In the genomic region with DNA sequence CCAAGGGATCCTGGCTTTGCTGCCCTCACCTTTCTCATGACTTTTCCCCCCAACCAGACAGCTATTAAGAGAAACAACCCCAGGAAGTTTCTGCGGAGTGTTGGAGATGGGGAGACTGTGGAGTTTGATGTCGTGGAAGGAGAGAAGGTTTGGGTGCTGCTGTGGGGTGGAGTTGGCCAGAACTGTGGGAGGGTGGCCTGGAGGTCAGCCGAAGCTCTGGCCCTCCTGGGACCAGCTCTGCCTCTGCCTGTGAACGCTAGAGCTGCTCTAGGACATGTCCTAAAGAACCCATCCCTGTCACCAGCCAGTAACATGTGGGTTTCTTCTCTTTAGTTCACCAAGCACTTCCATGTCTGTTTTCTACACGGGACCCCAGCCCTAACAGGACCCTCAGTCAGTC, we compare ENCODE assay signal across 18 mouse cellular contexts. TPM values are rescaled to one million over a fixed set of nuclear protein-coding genes. Genes with fewer than 3 reads are reported as not detected.
DNase-seq lines count a peak whose midpoint lies in the region; TF ChIP-seq lines count a peak whose summit lies in the region.
"Had no signal": no experiment of that assay in that cellular context is flagged by ENCODE, and none has a peak within 500 bp of the region (broad histone marks: within the 10 kb centered on the region; RNA-seq: fewer than 3 reads in every experiment).

No protein-coding gene starts in this region.

- H3K27me3 ChIP-seq in kidney, adult 2 months (replicated peaks; ENCODE audit: control insufficient read depth, insufficient read depth, low read length): 0 out of 2 replicates have a peak, but pooled peaks cover 1% of the 10 kb centered on the region

- H3K27ac ChIP-seq in kidney, adult 2 months (ENCODE audit: insufficient read depth, low read depth, low read length): 0 out of 2 replicates have a peak overlapping the region, but pooled peaks have one; percentile 73
- H3K27ac ChIP-seq: embryonic facial prominence, embryonic 12.5 days; forebrain, embryonic 15.5 days; hindbrain, embryonic 15.5 days had no signal

- TF ChIP-seq CTCF in kidney, adult 2 months (conservative IDR thresholded peaks at IDR 0.05; ENCODE audit: insufficient read depth, insufficient read length, low read depth, low read length): no peak

- peak; percentile 51 for DNase-seq in adrenal gland, postnatal 10 days
- no peak for DNase-seq in adrenal gland, postnatal 36 days
- DNase-seq in heart, adult 11 months: peak; percentile 94
- DNase-seq in heart, postnatal 25 days (ENCODE audit: low spot score): no peak
- no peak for DNase-seq in kidney, adult 2 months
- no peak for DNase-seq in kidney, postnatal 10 days
- no peak for DNase-seq in embryo, embryonic 11 days
- DNase-seq: adrenal gland, postnatal 25 days; cerebellum, adult 11 months; cerebellum, adult 8-10 months; cerebellum, postnatal 14 days; gastrocnemius, postnatal 25 days; kidney, adult 8-10 months had no signal

- no peak overlapping the region for H3K4me3 ChIP-seq in kidney, adult 2 months (ENCODE audit: insufficient read depth, low read depth, low read length)
- H3K4me3 ChIP-seq: embryonic facial prominence, embryonic 12.5 days; forebrain, embryonic 15.5 days; hindbrain, embryonic 15.5 days had no signal

- no peaks in the 10 kb centered on the region for H3K36me3 ChIP-seq in kidney, adult 2 months (ENCODE audit: control insufficient read depth, insufficient read depth, low read length)
- H3K36me3 ChIP-seq: forebrain, embryonic 15.5 days; hindbrain, embryonic 15.5 days had no signal

- intact Hi-C loops in heart, postnatal 25 days (cut with DNase I): loop anchor here (10.0 kb wide), 1 partner anchor 276 kb away; the partner anchor contains the start of gene Slc16a11

- 63% methylated on average over 5 of the region's 5 CpGs for WGBS in kidney, adult 2 months

- no peak for TF ChIP-seq POLR2A in kidney, adult 2 months (IDR thresholded peaks at IDR 0.05; ENCODE audit: low read depth, low read length)

- H3K4me1 ChIP-seq in kidney, adult 2 months (ENCODE audit: control insufficient read depth, insufficient read depth, low read length): peaks cover 9% of the 10 kb centered on the region

RNA-seq across cellular contexts. Expression of gene Ybx2, which starts 3.6 kb away (rescaled TPM):
- total RNA-seq in adrenal gland, postnatal 10 days (2021): 10 to 100 TPM; 19.6 to 44.5 TPM
- 10 to 100 TPM; 11.5 to 11.8 TPM for total RNA-seq in adrenal gland, postnatal 36 days (2021)
- 10 to 100 TPM; 18.8 to 23.4 TPM for total RNA-seq in heart, postnatal 25 days (2021)
- 60.5 and 71.7 TPM in 2 replicates for polyA plus RNA-seq in kidney, adult 2 months (2012; rRNA removed)
- total RNA-seq: common myeloid progenitor, adult 5-6 weeks had no signal

RNA-seq across cellular contexts. Expression of gene Slc2a4, which starts 8.8 kb away (rescaled TPM):
- 10 to 100 TPM; 67.6 to 81.9 TPM for total RNA-seq in adrenal gland, postnatal 10 days (2021)
- total RNA-seq in adrenal gland, postnatal 36 days (2021): 10 to 100 TPM; 60.2 to 90.0 TPM
- 100 to 1,000 TPM; 325 to 365 TPM for total RNA-seq in heart, postnatal 25 days (2021)
- polyA plus RNA-seq in kidney, adult 2 months (2012; rRNA removed): 74.2 and 78.6 TPM in 2 replicates

RNA-seq across cellular contexts. Expression of gene Eif5a, which starts 17.4 kb away (rescaled TPM):
- 100 to 1,000 TPM; 578 to 644 TPM for total RNA-seq in adrenal gland, postnatal 10 days (2021)
- total RNA-seq in adrenal gland, postnatal 36 days (2021): 100 to 1,000 TPM; 619 to 640 TPM
- 100 to 1,000 TPM; 427 TPM for total RNA-seq in heart, postnatal 25 days (2021)
- polyA plus RNA-seq in kidney, adult 2 months (2012; rRNA removed): 465 and 575 TPM in 2 replicates

RNA-seq across cellular contexts. Expression of gene Cldn7, which starts 25.4 kb away (rescaled TPM):
- total RNA-seq in adrenal gland, postnatal 10 days (2021): 1 to 10 TPM in 1 of 2 experiments, under 1 TPM in 1; 0.70 to 1.2 TPM
- 1 to 10 TPM in 1 of 2 experiments, not detected in 1; 1.2 TPM for total RNA-seq in adrenal gland, postnatal 36 days (2021)
- not detected for total RNA-seq in heart, postnatal 25 days (2021)
- 39.2 and 40.0 TPM in 2 replicates for polyA plus RNA-seq in kidney, adult 2 months (2012; rRNA removed)
- total RNA-seq: common myeloid progenitor, adult 5-6 weeks; heart, postnatal 36 days had no signal

RNA-seq across cellular contexts. Expression of gene Gps2, which starts 25.5 kb away (rescaled TPM):
- total RNA-seq in adrenal gland, postnatal 10 days (2021): 10 to 100 TPM; 42.3 to 43.1 TPM
- total RNA-seq in adrenal gland, postnatal 36 days (2021): 10 to 100 TPM; 47.1 to 47.6 TPM
- total RNA-seq in heart, postnatal 25 days (2021): 10 to 100 TPM; 24.1 to 26.7 TPM
- polyA plus RNA-seq in kidney, adult 2 months (2012; rRNA removed): 72.9 and 75.5 TPM in 2 replicates

Comparison
In these comparisons a context has a peak if more than half of its experiments do, and no peak if none do; other contexts are left out.
1. DNase-seq: peak in adrenal gland, postnatal 10 days (single experiment) and heart, adult 11 months (single experiment); none in adrenal gland, postnatal 36 days (0 of 2), heart, postnatal 25 days (single experiment), kidney, adult 2 months (single experiment), kidney, postnatal 10 days (single experiment) and embryo, embryonic 11 days (single experiment).